Mouse (Mus musculus) ovary, adult 2 months (tissue): ENCODE measurements around the gene Ccdc83. TPM values are rescaled to one million over a fixed set of nuclear protein-coding genes. Genes with fewer than 3 reads are reported as not detected.

Experiments
- polyA plus RNA-seq: library from polyadenylated mRNA; depleted of rRNA; stranded (reverse); fragments of >200 nt; gene quantifications from 2 replicates; pipeline ENCODE4 v1.2.3, GENCODE M21; 2012; rRNA removed

The Ccdc83 gene
- polyA plus RNA-seq, result not detected in 2 replicates

DNA sequence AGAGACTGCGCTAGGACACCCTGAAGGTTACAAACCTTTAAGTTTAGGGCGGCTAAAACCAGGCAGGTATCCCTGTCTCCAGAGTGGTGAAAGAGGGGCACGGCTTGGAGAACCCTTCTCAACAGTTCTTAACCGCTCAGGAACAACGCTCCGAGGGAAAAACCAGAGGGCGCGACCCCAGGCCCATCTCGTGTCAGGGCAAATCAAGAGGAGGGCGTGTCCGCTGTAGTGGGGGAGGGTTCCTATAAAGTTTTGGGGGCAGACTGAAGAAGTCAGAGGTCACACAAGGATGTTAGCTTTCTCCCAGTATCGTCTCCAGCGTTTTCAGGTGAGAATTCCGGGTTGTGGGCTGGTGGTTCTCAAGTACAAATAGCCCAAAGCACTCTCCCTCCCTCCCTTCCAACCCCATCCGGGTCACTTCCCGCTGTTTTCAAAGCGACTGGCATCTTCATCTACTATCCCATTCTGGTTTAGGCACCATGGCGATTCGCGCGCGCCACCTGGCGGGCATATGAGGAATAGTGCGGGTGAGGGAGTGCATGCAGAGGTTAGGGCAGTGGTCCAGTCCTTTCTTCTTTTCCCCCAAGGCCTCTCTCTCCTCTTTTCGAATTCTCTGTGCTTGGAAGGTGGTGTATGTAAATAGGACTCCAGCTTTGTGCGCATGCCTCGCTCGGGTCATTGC, at the start of gene Ccdc83:
Gene Ccdc83 (minus strand): TSS at position 489 of the 682 bp plus-strand sequence.

DNA sequence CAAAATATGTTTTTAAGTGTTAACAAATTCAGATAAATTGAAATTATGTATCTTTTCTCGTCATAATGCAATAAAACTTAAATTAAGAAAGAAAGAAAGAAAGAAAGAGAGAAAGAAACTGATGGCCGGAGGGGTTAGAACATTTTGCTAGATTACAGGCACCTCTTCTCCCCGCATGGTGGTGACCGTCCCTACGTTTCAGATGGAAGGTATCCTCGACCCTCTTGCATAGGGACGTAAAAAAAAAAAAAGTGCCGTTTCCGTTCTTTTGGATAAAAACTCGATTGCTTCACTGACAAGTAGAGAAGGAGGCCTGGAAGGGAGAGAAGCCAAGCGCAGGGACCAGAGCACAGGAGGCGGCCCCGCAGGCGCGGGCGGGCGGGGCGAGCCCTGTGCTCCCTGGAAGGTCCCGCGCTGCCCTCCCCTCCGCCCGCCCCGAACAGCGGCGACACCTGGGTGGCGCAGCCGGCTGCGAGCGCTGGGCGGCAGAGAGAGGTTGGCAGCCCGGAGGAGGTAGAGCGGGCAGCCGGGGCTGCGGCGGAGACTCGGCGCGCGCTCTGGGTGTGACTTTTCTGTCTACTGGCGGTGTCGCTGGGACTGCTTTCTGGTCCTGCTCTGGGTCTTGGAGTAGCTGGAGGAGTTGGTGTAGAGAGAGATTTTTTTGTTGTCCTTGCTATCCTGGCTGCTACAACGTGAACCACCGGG, 36.5 kb upstream of the Ccdc83 start, which contains the start of gene Sytl2:
Gene Sytl2 (plus strand): TSS at position 311 of the 705 bp plus-strand sequence.

Other genes starting within 250 kb of the Ccdc83 start
- gene Picalm, start 135.6 kb downstream of the Ccdc83 start, polyA plus RNA-seq, result 39.3 and 55.7 TPM in 2 replicates
- 7.7 and 12.8 TPM in 2 replicates for gene Sytl2, start 36.5 kb upstream of the Ccdc83 start, polyA plus RNA-seq
- gene Ccdc89, start 160.8 kb upstream of the Ccdc83 start, polyA plus RNA-seq, result 0.37 and 0.70 TPM in 2 replicates
- 80.8 and 124 TPM in 2 replicates for gene Crebzf, start 177.0 kb upstream of the Ccdc83 start, polyA plus RNA-seq
- 6.8 and 11.9 TPM in 2 replicates for gene Tmem126a, start 191.5 kb upstream of the Ccdc83 start, polyA plus RNA-seq
- gene Tmem126b, start 210.2 kb upstream of the Ccdc83 start, polyA plus RNA-seq, result 6.9 and 9.7 TPM in 2 replicates
- gene Dlg2, start 210.9 kb upstream of the Ccdc83 start, polyA plus RNA-seq, result 0.47 and 1.3 TPM in 2 replicates